Mouse (Mus musculus): Measurements from ENCODE around the gene Acp4. TPM values are rescaled to one million over a fixed set of nuclear protein-coding genes. Genes with fewer than 3 reads are reported as not detected.

The Acp4 gene
- polyA plus RNA-seq, 1 experiment = not detected

- no peak overlapping the region for H3K4me3 ChIP-seq (ENCODE audit: insufficient read depth, low read length)
- TF ChIP-seq CTCF (IDR thresholded peaks at IDR 0.05; ENCODE audit: borderline replicate concordance, insufficient read depth, low read length) (no peak), POLR2A (IDR thresholded peaks at IDR 0.05; ENCODE audit: low read depth, low read length) (no peak)
Measured at GRCm38 (mm10) chr7:44287760-44288159, 30.6 kb upstream of the Acp4 start.

GRCm38 (mm10) chr7:44281586-44281985 lies 24.4 kb upstream of the Acp4 start:
- TF ChIP-seq POLR2A (IDR thresholded peaks at IDR 0.05; ENCODE audit: low read depth, low read length) (no peak), CTCF (IDR thresholded peaks at IDR 0.05; ENCODE audit: borderline replicate concordance, insufficient read depth, low read length) (no peak)
- no peak overlapping the region for H3K4me3 ChIP-seq (ENCODE audit: insufficient read depth, low read length)
- H3K27ac ChIP-seq (ENCODE audit: insufficient read depth, low read length) = no peak overlapping the region
- H3K4me1 ChIP-seq (ENCODE audit: control insufficient read depth, insufficient read depth, low read length) = no peaks in the 10 kb centered on the region

More at GRCm38 (mm10) chr7:44287760-44288159, 30.6 kb upstream of the Acp4 start:
- H3K27ac ChIP-seq (ENCODE audit: insufficient read depth, low read length) = no peak overlapping the region
- no peaks in the 10 kb centered on the region for H3K4me1 ChIP-seq (ENCODE audit: control insufficient read depth, insufficient read depth, low read length)

- no peak overlapping the region for H3K4me3 ChIP-seq (ENCODE audit: insufficient read depth, low read length)
- no peak for TF ChIP-seq POLR2A (IDR thresholded peaks at IDR 0.05; ENCODE audit: low read depth, low read length)
- H3K4me1 ChIP-seq (ENCODE audit: control insufficient read depth, insufficient read depth, low read length) = no peaks in the 10 kb centered on the region
- no peak overlapping the region for H3K27ac ChIP-seq (ENCODE audit: insufficient read depth, low read length)
Measured at GRCm38 (mm10) chr7:44280959-44281358, 23.8 kb upstream of the Acp4 start.

GRCm38 (mm10) chr7:44277250-44277622 lies 20.1 kb upstream of the Acp4 start:
- no peak overlapping the region for H3K4me3 ChIP-seq (ENCODE audit: insufficient read depth, low read length)
- no peak overlapping the region for H3K27ac ChIP-seq (ENCODE audit: insufficient read depth, low read length)
- H3K4me1 ChIP-seq (ENCODE audit: control insufficient read depth, insufficient read depth, low read length) = no peaks in the 10 kb centered on the region
- TF ChIP-seq POLR2A (IDR thresholded peaks at IDR 0.05; ENCODE audit: low read depth, low read length) (no peak), CTCF (IDR thresholded peaks at IDR 0.05; ENCODE audit: borderline replicate concordance, insufficient read depth, low read length) (0 out of 2 replicates have a peak, but pooled peaks have one; percentile 8)

- H3K4me1 ChIP-seq (ENCODE audit: control insufficient read depth, insufficient read depth, low read length) = no peaks in the 10 kb centered on the region
- no peak for TF ChIP-seq CTCF (IDR thresholded peaks at IDR 0.05; ENCODE audit: borderline replicate concordance, insufficient read depth, low read length)
- no peak for TF ChIP-seq POLR2A (IDR thresholded peaks at IDR 0.05; ENCODE audit: low read depth, low read length)
- H3K27ac ChIP-seq (ENCODE audit: insufficient read depth, low read length) = no peak overlapping the region
- H3K4me3 ChIP-seq (ENCODE audit: insufficient read depth, low read length) = no peak overlapping the region
Measured at GRCm38 (mm10) chr7:44276461-44277249, 19.5 kb upstream of the Acp4 start.

- TF ChIP-seq POLR2A (IDR thresholded peaks at IDR 0.05; ENCODE audit: low read depth, low read length) = no peak
- TF ChIP-seq CTCF (IDR thresholded peaks at IDR 0.05; ENCODE audit: borderline replicate concordance, insufficient read depth, low read length) = no peak
- H3K4me1 ChIP-seq (ENCODE audit: control insufficient read depth, insufficient read depth, low read length) = no peaks in the 10 kb centered on the region
- no peak overlapping the region for H3K4me3 ChIP-seq (ENCODE audit: insufficient read depth, low read length)
- no peak overlapping the region for H3K27ac ChIP-seq (ENCODE audit: insufficient read depth, low read length)
Measured at GRCm38 (mm10) chr7:44275546-44275945, 18.4 kb upstream of the Acp4 start.

- Histone ChIP-seq H3K4me3 (ENCODE audit: insufficient read depth, low read length) (no peak overlapping the region), H3K4me1 (ENCODE audit: control insufficient read depth, insufficient read depth, low read length) (no peaks in the 10 kb centered on the region), H3K27ac (ENCODE audit: insufficient read depth, low read length) (no peak overlapping the region)
- no peak for TF ChIP-seq POLR2A (IDR thresholded peaks at IDR 0.05; ENCODE audit: low read depth, low read length)
- TF ChIP-seq CTCF (IDR thresholded peaks at IDR 0.05; ENCODE audit: borderline replicate concordance, insufficient read depth, low read length) = no peak
Measured at GRCm38 (mm10) chr7:44274096-44274495, 16.9 kb upstream of the Acp4 start.

- no peak overlapping the region for H3K4me3 ChIP-seq (ENCODE audit: insufficient read depth, low read length)
- no peak for TF ChIP-seq CTCF (IDR thresholded peaks at IDR 0.05; ENCODE audit: borderline replicate concordance, insufficient read depth, low read length)
- TF ChIP-seq POLR2A (IDR thresholded peaks at IDR 0.05; ENCODE audit: low read depth, low read length) = no peak
- no peaks in the 10 kb centered on the region for H3K4me1 ChIP-seq (ENCODE audit: control insufficient read depth, insufficient read depth, low read length)
Measured at GRCm38 (mm10) chr7:44273446-44273845, 16.3 kb upstream of the Acp4 start.

GRCm38 (mm10) chr7:44272546-44272945 lies 15.4 kb upstream of the Acp4 start:
- TF ChIP-seq CTCF (IDR thresholded peaks at IDR 0.05; ENCODE audit: borderline replicate concordance, insufficient read depth, low read length) = no peak
- no peak for TF ChIP-seq POLR2A (IDR thresholded peaks at IDR 0.05; ENCODE audit: low read depth, low read length)
- H3K27ac ChIP-seq (ENCODE audit: insufficient read depth, low read length) = no peak overlapping the region
- no peak overlapping the region for H3K4me3 ChIP-seq (ENCODE audit: insufficient read depth, low read length)
- no peaks in the 10 kb centered on the region for H3K4me1 ChIP-seq (ENCODE audit: control insufficient read depth, insufficient read depth, low read length)

More at GRCm38 (mm10) chr7:44273446-44273845, 16.3 kb upstream of the Acp4 start:
- H3K27ac ChIP-seq (ENCODE audit: insufficient read depth, low read length) = no peak overlapping the region

GRCm38 (mm10) chr7:44271309-44271708 lies 14.1 kb upstream of the Acp4 start:
- TF ChIP-seq POLR2A (IDR thresholded peaks at IDR 0.05; ENCODE audit: low read depth, low read length) (no peak), CTCF (IDR thresholded peaks at IDR 0.05; ENCODE audit: borderline replicate concordance, insufficient read depth, low read length) (no peak)
- H3K4me3 ChIP-seq (ENCODE audit: insufficient read depth, low read length) = no peak overlapping the region
- no peaks in the 10 kb centered on the region for H3K4me1 ChIP-seq (ENCODE audit: control insufficient read depth, insufficient read depth, low read length)
- H3K27ac ChIP-seq (ENCODE audit: insufficient read depth, low read length) = no peak overlapping the region
